Mouse (Mus musculus) frontal cortex, postnatal 25 days (tissue): ENCODE results near the gene Gm10340.
"Not testable (repeated sequence)": the region's sequence is repeated elsewhere in the genome, so short reads cannot be mapped to it uniquely, and the experiment has no call there.

Experiments
- DNase-seq, 2 experiments: peaks; one replicate each; pipeline ENCODE4 v3.0.0; 2022; ENCODE audit warnings: low spot score in 2 of 2

Gm10340 gene

DNA sequence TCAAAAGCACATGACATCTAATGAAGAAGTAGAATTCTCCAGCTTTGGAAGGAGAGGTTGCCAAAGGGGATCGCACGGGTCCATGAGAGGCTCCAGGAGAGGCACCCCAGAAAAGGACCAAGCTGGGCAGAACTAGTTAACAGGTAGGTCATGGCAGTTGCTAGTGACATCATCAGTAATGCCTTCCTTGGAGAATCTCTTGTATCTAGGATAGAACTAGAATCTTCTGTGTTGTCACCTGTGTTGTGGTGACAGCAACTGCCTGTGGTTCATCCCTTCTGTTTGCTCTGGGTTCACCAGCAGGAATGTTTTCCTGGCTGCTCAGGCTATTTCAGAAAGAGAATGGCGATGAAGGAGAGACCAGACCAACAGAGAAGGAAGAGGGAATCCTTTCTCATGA is at the start of gene Gm10340:
Gene Gm10340 (plus strand): TSS at position 301 of the 400 bp plus-strand sequence.
- DNase-seq, result not testable (repeated sequence)

DNA sequence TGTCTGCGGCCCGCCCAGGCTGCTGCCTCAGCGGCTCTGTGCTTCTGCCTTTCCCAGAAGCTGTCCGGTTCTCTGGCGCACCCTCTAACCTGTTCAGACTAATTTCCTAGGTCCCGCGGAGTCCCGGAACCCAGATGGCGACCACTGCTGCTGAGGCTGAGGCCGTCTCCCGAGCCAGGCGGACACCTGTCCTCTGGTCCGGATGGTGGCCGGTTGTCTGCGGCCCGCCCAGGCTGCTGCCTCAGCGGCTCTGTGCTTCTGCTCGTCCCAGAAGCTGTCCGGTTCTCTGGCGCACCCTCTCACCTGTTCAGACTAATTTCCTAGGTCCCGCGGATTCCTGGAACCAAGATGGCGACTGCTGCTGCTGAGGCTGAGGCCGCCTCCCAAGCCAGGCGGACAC is 17.7 kb upstream of the Gm10340 start:
- DNase-seq, result peak; percentile 20 to 22

DNA sequence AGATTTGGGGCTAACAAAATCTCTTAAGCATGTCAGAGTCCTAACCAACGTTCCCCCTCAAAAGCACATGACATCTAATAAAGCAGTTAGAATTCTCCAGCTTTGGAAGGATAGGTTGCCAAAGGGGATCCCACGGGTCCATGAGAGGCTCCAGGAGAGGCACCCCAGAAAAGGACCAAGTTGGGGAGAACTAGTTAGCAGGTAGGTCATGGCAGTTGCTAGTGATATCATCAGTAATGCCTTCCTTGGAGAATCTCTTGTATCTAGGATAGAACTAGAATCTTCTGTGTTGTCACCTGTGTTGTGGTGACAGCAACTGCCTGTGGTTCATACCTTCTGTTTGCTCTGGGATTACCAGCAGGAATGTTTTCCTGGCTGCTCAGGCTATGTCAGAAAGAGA is 54.2 kb downstream of the Gm10340 start, which contains the start of gene Gm5795:
Gene Gm5795 (plus strand): TSS at position 301 of the 400 bp plus-strand sequence.
- not testable (repeated sequence) for DNase-seq
